Mouse (Mus musculus): ENCODE results near the gene Camkv. TPM values are rescaled to one million over a fixed set of nuclear protein-coding genes. Genes with fewer than 3 reads are reported as not detected.

Camkv gene
- not detected in 2 replicates for total RNA-seq (2012; rRNA removed)
- total RNA-seq (2014; rRNA removed) = not detected in 2 replicates
- polyA plus RNA-seq (2012; ENCODE audit: insufficient read length, low read depth) = not detected in 2 replicates

DNA sequence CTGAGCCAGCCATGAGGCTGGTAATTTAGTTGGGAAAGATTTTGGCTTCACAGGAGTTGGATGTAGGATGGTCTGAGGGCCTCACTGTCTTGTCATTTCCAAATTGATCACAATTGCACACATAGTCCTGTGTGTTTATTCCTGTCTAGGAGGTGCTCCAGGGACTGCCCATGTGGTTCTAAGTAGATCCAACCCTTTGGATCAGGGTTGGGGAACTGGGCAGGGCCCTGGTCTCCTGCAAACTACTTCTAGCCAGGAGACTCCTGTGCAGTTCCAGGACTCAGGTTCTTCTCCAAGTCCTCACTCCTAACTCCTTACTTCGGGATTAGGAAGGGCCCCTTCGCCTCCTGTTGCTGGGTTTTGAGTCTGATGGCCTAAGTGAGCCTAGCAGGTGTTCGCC is at the start of gene Camkv:
Gene Camkv, plus strand, starts transcription at position 301 of the 400 bp plus-strand sequence.
- no peak within 1 kb of the TSS for H3K27ac ChIP-seq (ENCODE audit: insufficient read depth, low read depth)
- no peaks in the 10 kb centered on the region for H3K9me3 ChIP-seq (replicated peaks; ENCODE audit: low read length)
- peak within 1 kb of the TSS; percentile 47 for H3K4me2 ChIP-seq (ENCODE audit: insufficient read depth, low read depth, poor library complexity, severe bottlenecking)
- no peak within 1 kb of the TSS for H3K9ac ChIP-seq (ENCODE audit: insufficient read depth, low read depth)
- peaks cover 6 to 9% of the 10 kb centered on the region in 2 experiments for H3K4me1 ChIP-seq (ENCODE audit: control insufficient read depth in 1 of 2, insufficient read depth in 2 of 2)
- no peak within 1 kb of the TSS for H3K4me3 ChIP-seq (replicated peaks in 1 of 3; ENCODE audit: low read depth in 2 of 3, low read length in 2 of 3, poor library complexity in 1 of 3)
- in situ Hi-C loops (cut with MboI; ENCODE audit: low pct_ligation_motif_present, low pct_unique_long_range_greater_than_20kb, low sequenced_read_pairs) (no loop called here), dilution Hi-C loops (cut with MboI; ENCODE audit: extremely low pct_ligation_motif_present, extremely low pct_unique_long_range_greater_than_20kb, low sequenced_read_pairs) (no loop called here)
- no peak for DNase-seq (ENCODE audit: extremely low read depth)
- no peaks in the 10 kb centered on the region for H3K36me3 ChIP-seq (replicated peaks in 1 of 2; ENCODE audit: control insufficient read depth in 1 of 2, insufficient read depth in 1 of 2, low read length in 1 of 2)
- TF ChIP-seq TBP (conservative IDR thresholded peaks at IDR 0.05; ENCODE audit: low read depth, low read length) = no peak
- TF ChIP-seq TCF12 (IDR thresholded peaks at IDR 0.05; ENCODE audit: low read depth, low read length) = no peak
- TF ChIP-seq SIN3A (IDR thresholded peaks at IDR 0.05; ENCODE audit: low read length) = no peak
- TF ChIP-seq ZNF384 (IDR thresholded peaks at IDR 0.05; ENCODE audit: low read depth, low read length) = no peak
- no peak for TF ChIP-seq MEF2A (IDR thresholded peaks at IDR 0.05; ENCODE audit: borderline replicate concordance, low read depth, low read length)
- TF ChIP-seq BHLHE40 (IDR thresholded peaks at IDR 0.05; ENCODE audit: low read depth, low read length) = no peak
- no peak for TF ChIP-seq NRF1 (IDR thresholded peaks at IDR 0.05; ENCODE audit: low read depth, low read length)
- no peak for TF ChIP-seq USF2 (conservative IDR thresholded peaks at IDR 0.05; ENCODE audit: low read depth, low read length)
- no peak for TF ChIP-seq USF1 (IDR thresholded peaks at IDR 0.05; ENCODE audit: low read depth, low read length)
- no peak for TF ChIP-seq E2F4 (IDR thresholded peaks at IDR 0.05; ENCODE audit: insufficient replicate concordance, low read depth, low read length)
- TF ChIP-seq MAFK (IDR thresholded peaks at IDR 0.05; ENCODE audit: insufficient replicate concordance, low read length) = no peak
- no peak for TF ChIP-seq JUN (IDR thresholded peaks at IDR 0.05; ENCODE audit: insufficient read depth, low read depth, low read length)
- no peak for TF ChIP-seq SMC3 (IDR thresholded peaks at IDR 0.05; ENCODE audit: low read depth, low read length)
- TF ChIP-seq POLR2AphosphoS2 (IDR thresholded peaks at IDR 0.05; ENCODE audit: low read depth, low read length) = no peak
- no peak for TF ChIP-seq RCOR1 (conservative IDR thresholded peaks at IDR 0.05; ENCODE audit: low read depth, low read length)
- no peak for TF ChIP-seq HCFC1 (IDR thresholded peaks at IDR 0.05; ENCODE audit: low read depth, low read length)
- no peak for TF ChIP-seq EP300 (IDR thresholded peaks at IDR 0.05; ENCODE audit: low read length)
- no peaks in the 10 kb centered on the region for H3K79me2 ChIP-seq (replicated peaks; ENCODE audit: control insufficient read depth, extremely low read depth, insufficient read depth, poor library complexity, severe bottlenecking)
- H3K27me3 ChIP-seq (replicated peaks) = peaks cover 97% of the 10 kb centered on the region

DNA sequence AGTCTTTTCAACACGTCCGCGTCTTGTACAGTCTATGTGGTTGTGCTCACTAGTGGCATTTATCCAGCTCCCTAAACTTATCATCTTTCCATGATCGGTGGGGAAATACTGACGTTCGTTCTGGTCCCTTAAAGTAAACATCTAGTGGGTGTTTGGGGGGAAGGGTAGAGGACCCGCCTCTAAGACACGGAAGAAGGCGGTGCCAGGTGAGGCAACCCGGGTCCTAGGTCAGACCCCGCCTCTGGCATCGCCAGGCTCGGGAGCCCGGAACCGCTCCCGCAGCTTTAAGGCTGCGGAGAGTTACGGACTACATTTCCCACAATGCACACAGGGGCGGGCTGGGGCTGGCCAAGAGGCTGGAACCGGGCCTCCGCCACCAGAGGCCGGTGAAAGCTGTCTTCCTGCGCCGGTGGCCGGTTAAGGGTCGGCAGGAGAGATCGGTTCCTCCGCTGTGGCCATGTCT is 47.6 kb upstream of the Camkv start, which contains the start of gene Mon1a:
Gene Mon1a, plus strand, starts transcription at position 348 of the 463 bp plus-strand sequence.
- in situ Hi-C loops (cut with MboI; ENCODE audit: low pct_ligation_motif_present, low pct_unique_long_range_greater_than_20kb, low sequenced_read_pairs) (no loop called here), dilution Hi-C loops (cut with MboI; ENCODE audit: extremely low pct_ligation_motif_present, extremely low pct_unique_long_range_greater_than_20kb, low sequenced_read_pairs) (no loop called here)
- Histone ChIP-seq H3K79me2 (replicated peaks; ENCODE audit: control insufficient read depth, extremely low read depth, insufficient read depth, poor library complexity, severe bottlenecking) (0 out of 2 replicates have a peak, but pooled peaks cover 2% of the 10 kb centered on the region), H3K36me3 (replicated peaks in 1 of 2; ENCODE audit: control insufficient read depth in 1 of 2, insufficient read depth in 1 of 2, low read length in 1 of 2) (peaks cover 0 to 15% of the 10 kb centered on the region in 2 experiments), H3K4me3 (replicated peaks in 1 of 3; ENCODE audit: low read depth in 2 of 3, low read length in 2 of 3, poor library complexity in 1 of 3) (peak within 1 kb of the TSS; percentile 86 to 91 (median 88)), H3K9ac (ENCODE audit: insufficient read depth, low read depth) (peak within 1 kb of the TSS; percentile 74), H3K27me3 (replicated peaks) (peaks cover 18% of the 10 kb centered on the region), H3K9me3 (replicated peaks; ENCODE audit: low read length) (no peaks in the 10 kb centered on the region), H3K4me2 (ENCODE audit: insufficient read depth, low read depth, poor library complexity, severe bottlenecking) (peak within 1 kb of the TSS; percentile 85), H3K27ac (ENCODE audit: insufficient read depth, low read depth) (no peak within 1 kb of the TSS), H3K4me1 (ENCODE audit: control insufficient read depth in 1 of 2, insufficient read depth in 2 of 2) (peaks cover 0 to 19% of the 10 kb centered on the region in 2 experiments; a peak in 2 of 4 replicates)
- peak; percentile 93 for DNase-seq (ENCODE audit: extremely low read depth)
- TF ChIP-seq ZKSCAN1 (IDR thresholded peaks at IDR 0.05; ENCODE audit: borderline replicate concordance, low read depth, low read length) = no peak
- TF ChIP-seq MAX (IDR thresholded peaks at IDR 0.05; ENCODE audit: low read length) = no peak
- TF ChIP-seq TCF12 (IDR thresholded peaks at IDR 0.05; ENCODE audit: low read depth, low read length) = no peak
- no peak for TF ChIP-seq CTCF (conservative IDR thresholded peaks at IDR 0.05 in 1 of 2, IDR thresholded peaks at IDR 0.05 in 1 of 2; ENCODE audit: low read depth in 2 of 2, low read length in 2 of 2)
- peak; percentile 80 for TF ChIP-seq POLR2A (IDR thresholded peaks at IDR 0.05; ENCODE audit: low read depth, low read length)
- TF ChIP-seq MXI1 (IDR thresholded peaks at IDR 0.05; ENCODE audit: low read depth, low read length) = no peak
- TF ChIP-seq USF2 (conservative IDR thresholded peaks at IDR 0.05; ENCODE audit: low read depth, low read length) = no peak
- no peak for TF ChIP-seq NELFE (IDR thresholded peaks at IDR 0.05; ENCODE audit: low read depth, low read length)
- no peak for TF ChIP-seq USF1 (IDR thresholded peaks at IDR 0.05; ENCODE audit: low read depth, low read length)
- TF ChIP-seq CHD1 (IDR thresholded peaks at IDR 0.05; ENCODE audit: low read depth, low read length) = no peak
- TF ChIP-seq MAFK (IDR thresholded peaks at IDR 0.05; ENCODE audit: insufficient replicate concordance, low read length) = no peak
- TF ChIP-seq POLR2AphosphoS2 (IDR thresholded peaks at IDR 0.05; ENCODE audit: low read depth, low read length) = 0 out of 2 replicates have a peak, but pooled peaks have one; percentile 43
- TF ChIP-seq TBP (conservative IDR thresholded peaks at IDR 0.05; ENCODE audit: low read depth, low read length) = no peak; the same call in 1 of the 2 replicates
- no peak for TF ChIP-seq BHLHE40 (IDR thresholded peaks at IDR 0.05; ENCODE audit: low read depth, low read length)
- TF ChIP-seq KAT2A (IDR thresholded peaks at IDR 0.05; ENCODE audit: insufficient replicate concordance, low read length) = peak; percentile 92; the same call in 1 of the 2 replicates
- TF ChIP-seq JUN (IDR thresholded peaks at IDR 0.05; ENCODE audit: insufficient read depth, low read depth, low read length) = no peak
- peak; percentile 44; the same call in 1 of the 2 replicates for TF ChIP-seq GABPA (IDR thresholded peaks at IDR 0.05; ENCODE audit: insufficient replicate concordance, low read depth, low read length)
- TF ChIP-seq CHD2 (IDR thresholded peaks at IDR 0.05; ENCODE audit: low read length) = peak; percentile 77
- peak; percentile 98 for TF ChIP-seq HCFC1 (IDR thresholded peaks at IDR 0.05; ENCODE audit: low read depth, low read length)
- no peak for TF ChIP-seq SMC3 (IDR thresholded peaks at IDR 0.05; ENCODE audit: low read depth, low read length)
- no peak for TF ChIP-seq ZNF384 (IDR thresholded peaks at IDR 0.05; ENCODE audit: low read depth, low read length)
- TF ChIP-seq ZC3H11A (IDR thresholded peaks at IDR 0.05; ENCODE audit: low read depth, low read length) = no peak
- no peak; the same call in 1 of the 2 replicates for TF ChIP-seq IRF4 (IDR thresholded peaks at IDR 0.05; ENCODE audit: low read depth, low read length)
- peak; percentile 97 for TF ChIP-seq SIN3A (IDR thresholded peaks at IDR 0.05; ENCODE audit: low read length)
- peak; percentile 87 for TF ChIP-seq MAZ (IDR thresholded peaks at IDR 0.05; ENCODE audit: low read depth, low read length)

Data from CH12.LX (cell line).